Mouse (Mus musculus): ENCODE results near the gene Fkrp. TPM values are rescaled to one million over a fixed set of nuclear protein-coding genes. Genes with fewer than 3 reads are reported as not detected.

Fkrp gene
- total RNA-seq, 2 experiments from 2014 or later: 49.1 to 53.1 TPM

DNA sequence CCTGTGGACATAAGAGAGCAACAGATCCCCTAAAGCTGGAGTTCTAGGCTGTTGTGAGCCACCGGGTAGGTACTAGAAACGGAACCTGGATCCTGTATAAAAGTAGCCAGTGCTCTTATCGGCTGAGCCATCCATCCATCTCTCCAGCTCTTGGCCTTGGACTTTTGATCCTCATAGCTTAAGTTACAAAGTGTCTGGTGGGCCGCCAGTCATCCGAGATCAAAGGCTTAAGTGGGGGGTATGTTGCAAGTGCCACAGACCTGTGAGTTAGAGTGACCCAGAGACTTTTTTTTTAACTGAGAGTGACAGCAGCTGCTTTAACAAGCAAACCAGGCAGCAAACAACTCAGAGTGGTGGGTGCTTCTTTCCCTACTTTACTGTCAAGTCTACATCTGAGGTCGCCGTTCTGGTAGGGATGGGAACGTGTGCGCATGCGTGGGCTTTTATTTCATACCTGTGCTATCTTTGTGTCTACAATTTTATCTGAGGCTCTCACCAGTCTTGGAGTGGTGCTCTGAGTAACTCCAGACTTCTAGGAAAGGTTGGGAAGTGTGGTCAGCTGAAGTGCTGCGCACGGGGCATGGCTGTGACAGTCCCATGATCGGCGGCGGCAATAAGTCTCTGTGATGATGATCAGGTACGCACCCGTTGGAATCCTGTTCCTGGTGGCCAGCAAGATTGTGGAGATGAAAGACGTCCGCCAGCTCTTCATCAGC lies 23.4 kb downstream of the Fkrp start:
- no peak for DNase-seq

DNA sequence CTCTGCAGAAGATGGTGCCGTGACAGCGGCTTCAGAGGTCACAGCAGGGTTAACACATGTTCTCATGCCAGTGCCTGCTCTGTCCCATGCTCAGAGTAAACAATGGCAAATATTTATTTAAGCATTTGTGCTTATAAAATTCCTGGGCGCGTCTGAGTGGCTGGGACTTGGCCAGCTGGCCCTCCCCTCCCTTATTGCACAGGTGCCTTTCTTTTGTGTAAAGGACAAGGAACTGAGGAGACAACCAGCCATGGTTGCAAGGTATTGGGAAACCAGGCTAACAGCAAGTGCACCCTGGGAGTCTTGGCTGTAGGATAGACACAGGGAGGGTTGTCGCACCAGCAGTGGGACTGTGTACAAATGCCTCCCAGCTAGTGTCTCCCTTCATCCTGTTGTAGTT lies 24.2 kb downstream of the Fkrp start:
- DNase-seq: no peak

DNA sequence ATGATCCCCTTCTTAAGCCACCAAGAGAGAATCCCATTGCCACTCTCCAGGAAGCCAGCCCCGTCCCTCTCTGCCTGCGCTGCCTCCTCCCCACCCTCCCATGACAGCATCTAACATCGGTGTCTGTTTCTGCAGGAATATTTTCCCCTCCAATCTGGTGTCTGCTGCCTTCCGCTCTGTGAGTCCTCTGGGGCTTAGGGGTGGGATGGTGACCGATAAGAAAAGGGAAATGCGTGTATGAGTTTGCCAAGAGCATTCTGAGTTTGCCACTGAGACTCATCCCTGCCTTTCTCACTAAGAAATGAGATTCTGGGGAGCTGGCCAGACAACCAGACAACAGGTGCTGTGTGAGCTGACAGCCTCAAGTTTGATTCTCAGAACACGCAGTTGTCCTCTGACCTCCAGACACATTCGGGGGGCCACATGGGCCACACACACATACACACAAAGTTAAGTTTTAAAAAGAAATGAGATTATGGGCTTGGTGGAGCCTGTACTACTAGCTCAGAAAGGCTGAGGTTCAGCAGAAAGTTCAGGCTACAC lies 30.9 kb downstream of the Fkrp start:
- DNase-seq: peak; percentile 14 to 40

GRCm38 (mm10) chr7:16784498-16784976 lies 32.0 kb downstream of the Fkrp start:
- DNase-seq: peak; percentile 19 to 21

- peak; percentile 69 to 71 for DNase-seq
Observed at GRCm38 (mm10) chr7:16783758-16784415, 32.6 kb downstream of the Fkrp start.

DNA sequence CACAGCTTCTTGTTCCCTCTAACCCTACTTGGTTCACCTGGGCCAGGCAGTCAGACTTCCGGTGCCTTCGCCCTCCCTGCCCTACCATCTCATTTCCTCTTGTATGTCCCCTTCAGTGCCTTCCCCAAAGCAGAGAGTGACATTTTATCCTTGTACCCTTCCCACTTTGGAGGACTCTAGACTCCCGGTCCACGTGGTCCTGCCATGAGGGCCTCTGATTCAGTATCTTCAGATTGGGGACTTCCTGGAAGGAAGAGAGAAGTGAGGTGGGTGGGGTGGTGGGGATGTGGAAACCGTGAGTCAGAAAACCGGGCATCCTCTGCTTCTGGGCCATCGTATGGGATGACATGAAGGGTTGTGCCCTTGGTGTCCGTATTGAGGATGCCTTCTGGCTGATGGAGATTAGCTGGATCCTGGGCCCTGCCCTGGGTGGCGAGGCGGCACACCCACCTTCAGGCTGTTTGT lies 33.3 kb downstream of the Fkrp start:
- DNase-seq: peak; percentile 41 to 47

- DNase-seq: peak in 1 of 2 experiments; percentile 21
Observed at GRCm38 (mm10) chr7:16782555-16783125, 33.9 kb downstream of the Fkrp start.

DNA sequence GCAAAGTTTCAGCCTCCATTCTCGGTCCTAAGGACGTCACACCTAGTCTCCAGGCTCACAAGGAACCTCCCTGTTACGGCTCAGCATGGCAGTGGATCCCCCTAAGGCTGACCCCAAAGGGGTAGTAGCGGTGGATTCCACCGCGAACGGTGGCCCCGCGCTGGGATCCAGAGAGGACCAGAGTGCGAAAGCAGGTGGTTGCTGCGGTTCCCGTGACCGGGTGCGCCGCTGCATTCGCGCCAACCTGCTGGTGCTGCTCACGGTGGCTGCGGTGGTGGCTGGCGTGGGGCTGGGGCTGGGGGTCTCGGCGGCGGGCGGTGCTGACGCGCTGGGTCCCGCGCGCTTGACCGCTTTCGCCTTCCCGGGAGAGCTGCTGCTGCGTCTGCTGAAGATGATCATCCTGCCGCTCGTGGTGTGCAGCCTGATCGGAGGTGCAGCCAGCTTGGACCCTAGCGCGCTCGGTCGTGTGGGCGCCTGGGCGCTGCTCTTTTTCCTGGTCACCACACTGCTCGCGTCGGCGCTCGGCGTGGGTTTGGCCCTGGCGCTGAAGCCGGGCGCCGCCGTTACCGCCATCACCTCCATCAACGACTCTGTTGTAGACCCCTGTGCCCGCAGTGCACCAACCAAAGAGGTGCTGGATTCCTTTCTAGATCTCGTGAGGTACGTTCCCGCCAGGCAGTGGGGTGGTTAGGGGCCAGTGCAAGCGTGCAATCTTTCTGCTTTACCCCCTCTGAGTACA lies 34.5 kb downstream of the Fkrp start:
- peak; percentile 19 to 53 for DNase-seq

DNA sequence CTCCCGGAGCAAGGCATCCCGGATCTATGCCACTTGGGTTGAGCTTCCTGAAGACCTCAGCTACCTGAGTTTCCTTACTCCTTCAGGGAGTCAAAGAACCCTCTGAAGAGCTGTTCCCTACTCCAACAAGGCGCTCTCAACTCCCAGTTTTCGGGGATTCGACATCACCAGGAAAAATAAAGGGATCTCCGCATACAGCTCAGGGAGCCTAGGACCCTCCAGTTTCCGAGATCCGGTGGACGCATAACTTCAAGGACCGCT lies 35.0 kb downstream of the Fkrp start:
- DNase-seq: no peak

DNA sequence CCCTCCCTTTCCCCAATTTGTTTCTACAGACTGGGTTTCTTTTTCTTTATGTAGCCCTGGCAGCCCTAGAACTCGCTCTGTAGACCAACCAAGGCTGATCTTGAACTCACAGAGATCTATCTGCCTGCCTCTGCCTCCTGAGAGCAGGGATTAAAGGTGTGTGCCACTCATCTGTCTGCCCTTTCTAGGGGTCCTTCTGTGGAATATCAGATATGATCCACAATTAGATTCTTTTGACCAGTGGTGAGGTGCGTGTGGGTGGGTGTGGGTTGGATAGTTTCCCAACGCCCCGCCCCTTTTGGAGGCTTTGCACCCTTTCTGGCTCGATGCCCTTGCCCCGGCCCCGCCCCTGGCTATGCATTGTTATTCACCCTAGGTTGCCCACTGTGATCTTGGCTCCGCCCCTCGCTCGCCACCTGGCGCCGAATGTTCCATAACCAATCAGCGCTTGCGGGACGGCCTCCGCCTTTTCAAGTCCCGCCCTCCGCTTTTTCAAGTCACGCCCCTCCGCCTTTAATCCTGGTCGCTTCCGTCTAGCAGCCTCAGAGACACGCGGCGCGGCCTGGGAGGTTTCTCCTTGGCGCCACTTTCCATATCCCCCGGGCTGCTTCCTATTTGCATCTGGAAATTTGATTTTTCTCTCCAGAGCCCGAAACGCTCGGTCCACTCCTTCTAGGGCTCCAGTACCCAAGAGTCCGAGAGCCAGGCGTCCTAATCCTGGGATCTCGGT lies 35.5 kb downstream of the Fkrp start, which contains the start of gene Slc1a5:
Slc1a5 (plus strand) TSS at position 516 of the 730 bp plus-strand sequence.
- peak; percentile 95 for DNase-seq

DNA sequence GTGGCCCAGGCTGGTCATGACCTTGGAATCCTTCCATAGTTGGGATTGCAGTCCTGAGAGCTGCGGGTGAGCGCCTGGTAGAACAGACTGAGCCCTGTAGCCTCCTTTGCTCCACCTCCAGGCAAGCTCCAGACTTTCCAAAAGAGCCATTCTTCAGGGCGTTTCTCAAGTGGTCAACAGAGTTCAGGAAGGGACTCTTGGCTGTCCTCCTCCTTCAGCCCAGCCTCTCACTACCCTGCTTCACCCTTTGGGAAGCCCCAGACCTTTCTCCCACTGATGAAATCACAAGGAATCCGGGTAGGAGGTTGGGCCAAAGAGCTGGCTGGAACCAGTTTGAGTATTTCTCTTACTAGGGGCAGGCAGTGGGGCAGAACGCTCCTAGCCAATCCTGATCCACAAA lies 36.5 kb downstream of the Fkrp start:
- peak; percentile 74 to 89 for DNase-seq

GRCm38 (mm10) chr7:16775888-16776287 lies 40.6 kb downstream of the Fkrp start:
- no peak for DNase-seq

- DNase-seq: no peak
Observed at GRCm38 (mm10) chr7:16766443-16766842, 50.1 kb downstream of the Fkrp start.

- peak; percentile 67 to 70 for DNase-seq
Observed at GRCm38 (mm10) chr7:16763463-16764218, 52.9 kb downstream of the Fkrp start.

- peak; percentile 43 to 61 for DNase-seq
Observed at GRCm38 (mm10) chr7:16761630-16762029, 54.9 kb downstream of the Fkrp start.

DNA sequence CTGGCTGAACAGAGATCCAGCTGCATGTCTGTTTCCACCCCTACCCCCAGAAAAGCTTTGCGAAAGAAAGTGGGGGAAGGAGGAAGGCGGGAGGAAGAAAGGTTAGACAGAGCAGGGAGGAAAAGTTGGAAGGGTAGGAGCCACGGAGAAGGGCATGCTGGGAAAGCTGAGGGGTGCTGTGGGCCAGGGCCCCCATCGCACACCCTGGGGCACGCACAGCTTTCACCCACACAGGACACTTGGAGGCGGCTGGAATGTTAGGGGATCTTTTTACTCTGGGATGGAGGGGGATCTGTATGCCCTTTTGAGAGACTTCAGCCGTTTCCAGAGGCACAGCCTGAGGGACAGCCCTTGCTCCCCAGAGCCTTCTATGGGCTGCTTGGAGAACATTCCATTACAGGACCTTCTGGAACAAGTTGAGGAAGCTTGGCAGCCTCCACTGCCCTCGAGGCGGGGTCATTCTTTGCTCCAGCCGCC lies 55.5 kb downstream of the Fkrp start:
- DNase-seq: peak; percentile 83 to 93

GRCm38 (mm10) chr7:16760292-16760691 lies 56.2 kb downstream of the Fkrp start:
- peak; percentile 77 to 87 for DNase-seq

Measured in heart, adult 18-20 months (tissue).